Mouse (Mus musculus) CD4-positive, CD25-positive, alpha-beta regulatory T cell, adult 4 months (primary cell): ENCODE data around the gene Nhs. TPM values are rescaled to one million over a fixed set of nuclear protein-coding genes. Genes with fewer than 3 reads are reported as not detected.
"Not testable (repeated sequence)": the region's sequence is repeated elsewhere in the genome, so short reads cannot be mapped to it uniquely, and the experiment has no call there.

Source experiments
- ATAC-seq: one replicate; pipeline ENCODE4 v1.8.0; 2017
- polyA plus RNA-seq, 2 experiments: library from polyadenylated mRNA; unstranded; fragments of 100-300 nt; shearing (Covaris generic); gene quantifications; one replicate each; pipeline ENCODE4 v1.2.1; 2017

Gene Nhs
- polyA plus RNA-seq, 2 experiments from 2014 or later, result 0.04 TPM; not detected in 1

DNA sequence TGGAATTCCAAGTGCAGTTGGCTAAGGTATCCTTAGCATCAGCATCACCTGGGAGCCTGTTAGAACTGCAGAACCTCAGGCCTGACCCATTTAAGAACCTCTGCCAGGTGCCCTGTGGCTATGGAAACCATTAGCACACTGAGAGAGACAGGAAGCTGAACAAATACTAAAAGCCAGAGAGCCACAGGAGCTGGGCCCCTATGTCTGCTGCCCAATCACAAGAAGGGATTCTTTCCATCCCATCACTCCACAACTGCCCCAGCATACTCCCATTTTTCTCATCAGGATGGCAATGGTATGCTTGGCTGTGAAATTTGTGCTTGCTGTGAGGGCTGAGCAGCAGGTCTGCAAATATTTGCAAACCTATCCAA, 232.9 kb downstream of the Nhs start:
- no peak for ATAC-seq

- no peak for ATAC-seq
These were observed 233.4 kb downstream of the Nhs start for GRCm38 (mm10) chrX:161925973-161926682.

- no peak for ATAC-seq
These were observed 236.9 kb downstream of the Nhs start for GRCm38 (mm10) chrX:161922655-161923054.

GRCm38 (mm10) chrX:161921581-161921980, 237.9 kb downstream of the Nhs start:
- no peak for ATAC-seq

GRCm38 (mm10) chrX:161909963-161910362, 249.6 kb downstream of the Nhs start:
- no peak for ATAC-seq

DNA sequence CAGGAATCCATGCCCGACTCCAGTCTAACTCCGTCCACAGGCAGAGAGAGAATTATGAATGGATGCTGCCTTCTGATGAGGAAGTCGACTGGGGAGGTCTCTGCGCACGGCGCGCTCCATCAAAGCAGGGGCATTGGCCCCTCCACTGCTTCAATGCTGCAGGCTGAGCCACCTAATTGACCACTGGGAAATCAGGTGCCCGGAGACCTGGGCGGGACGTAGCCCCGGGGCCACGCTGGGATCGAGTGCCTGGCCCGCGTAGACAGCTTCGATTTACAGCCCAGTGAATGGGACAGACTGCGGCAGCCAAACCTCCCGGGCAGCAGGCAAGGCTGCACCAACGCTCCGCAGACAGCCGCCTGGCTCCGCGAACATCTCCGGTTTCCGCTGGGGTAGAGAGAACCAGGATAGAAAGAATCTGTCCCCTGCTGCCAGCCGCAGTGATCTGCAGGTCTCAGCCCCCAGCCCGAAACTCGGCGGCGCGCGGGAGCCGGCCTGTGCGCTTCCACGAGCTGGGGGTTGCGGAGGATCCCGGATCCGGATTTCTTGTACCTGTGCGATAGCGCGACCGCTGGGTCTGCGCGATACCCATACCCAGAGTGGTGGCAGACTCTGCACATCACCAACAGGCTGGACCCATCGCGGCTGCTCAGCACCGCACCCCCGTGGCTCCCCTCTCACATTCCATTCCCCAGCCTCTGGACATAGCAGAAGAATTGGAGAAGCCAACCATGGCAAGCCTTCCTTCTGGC, 250.7 kb downstream of the Nhs start:
- ATAC-seq, result no peak

- no peak for ATAC-seq
These were observed 251.6 kb downstream of the Nhs start for GRCm38 (mm10) chrX:161907595-161908592.

GRCm38 (mm10) chrX:161894442-161894841, 265.1 kb downstream of the Nhs start:
- no peak for ATAC-seq

GRCm38 (mm10) chrX:161883661-161884060, 275.9 kb downstream of the Nhs start:
- ATAC-seq, result no peak

DNA sequence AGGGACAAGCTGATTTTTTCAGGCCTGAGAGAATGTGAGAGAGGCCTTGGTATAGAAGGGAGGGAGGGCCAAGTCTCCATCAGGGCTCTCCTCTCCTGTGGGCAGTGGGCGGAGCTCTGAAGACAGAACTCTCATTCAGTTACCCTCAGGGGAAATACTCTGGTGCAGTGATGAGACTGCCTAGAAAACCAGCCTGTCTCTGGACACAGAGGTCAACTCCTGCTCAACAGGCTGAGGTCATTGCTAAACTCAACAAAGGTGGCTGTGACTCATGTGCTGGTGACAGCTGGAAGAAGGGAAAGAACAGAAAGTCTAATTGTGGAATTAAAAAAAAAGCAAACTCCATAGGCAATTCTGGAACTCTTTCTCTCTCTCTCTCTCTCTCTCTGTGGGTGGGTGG, 282.4 kb downstream of the Nhs start:
- ATAC-seq, result no peak

DNA sequence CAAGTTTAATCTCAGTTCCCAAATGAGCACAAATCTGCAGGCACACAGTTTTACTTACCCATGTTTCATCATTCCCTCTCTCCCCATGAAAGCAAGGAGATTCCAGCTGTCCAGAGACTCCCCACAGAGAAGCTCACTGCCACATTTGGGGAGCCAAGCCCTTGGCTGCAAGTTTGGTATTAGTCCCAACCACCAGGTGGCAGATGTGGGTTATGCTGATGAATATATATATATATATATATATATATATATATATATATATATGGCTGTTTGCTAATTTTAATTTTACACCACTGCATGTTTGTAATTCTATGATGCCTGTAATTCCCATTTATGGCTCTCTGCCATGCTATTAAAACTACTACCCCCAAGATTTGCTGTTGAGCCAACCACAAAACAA, 286.0 kb downstream of the Nhs start:
- ATAC-seq, result no peak

- no peak for ATAC-seq
These were observed 288.2 kb downstream of the Nhs start for GRCm38 (mm10) chrX:161871306-161871705.

- ATAC-seq, result no peak
These were observed 303.9 kb downstream of the Nhs start for GRCm38 (mm10) chrX:161855630-161856029.

DNA sequence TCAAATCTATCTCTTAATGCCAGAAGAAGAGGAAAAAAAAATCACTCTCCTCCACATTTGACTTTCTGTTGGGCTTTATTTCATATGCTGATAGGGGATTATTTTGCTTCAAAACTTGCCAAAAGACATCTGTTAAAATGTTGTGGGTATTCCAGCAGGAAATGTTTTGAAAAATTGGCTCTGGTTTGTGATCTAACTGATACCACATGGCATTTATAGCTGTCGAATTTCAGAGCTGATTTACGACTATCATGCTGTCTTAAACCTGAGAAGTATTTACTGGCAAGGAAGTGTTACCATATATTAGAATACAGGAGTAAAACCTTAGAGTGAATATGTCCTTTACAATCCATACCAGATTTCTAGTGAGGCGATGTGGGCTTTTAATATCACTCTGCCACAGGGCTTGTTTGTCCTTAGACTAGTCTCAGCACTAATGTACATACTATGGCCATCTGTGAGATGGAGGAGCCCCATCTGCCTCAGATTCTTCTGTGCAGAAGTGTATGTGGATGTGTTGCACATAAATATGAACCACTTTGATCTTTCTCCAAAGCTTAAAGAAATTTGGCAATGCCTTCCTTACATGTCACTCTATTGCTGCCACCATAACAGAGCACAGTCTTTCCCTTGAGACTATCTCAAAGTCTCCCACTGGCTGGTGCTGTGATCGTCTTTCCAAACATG, 305.8 kb downstream of the Nhs start:
- no peak for ATAC-seq

GRCm38 (mm10) chrX:161826186-161826585, 333.3 kb downstream of the Nhs start:
- not testable (repeated sequence) for ATAC-seq

- ATAC-seq, result no peak
These were observed 369.3 kb downstream of the Nhs start for GRCm38 (mm10) chrX:161790182-161790581.
